Mouse (Mus musculus): ENCODE measurements around the gene Nalcn.
A peak's percentile ranks its signal among the peaks of the same experiment; 100 is the strongest.

The Nalcn gene

DNA sequence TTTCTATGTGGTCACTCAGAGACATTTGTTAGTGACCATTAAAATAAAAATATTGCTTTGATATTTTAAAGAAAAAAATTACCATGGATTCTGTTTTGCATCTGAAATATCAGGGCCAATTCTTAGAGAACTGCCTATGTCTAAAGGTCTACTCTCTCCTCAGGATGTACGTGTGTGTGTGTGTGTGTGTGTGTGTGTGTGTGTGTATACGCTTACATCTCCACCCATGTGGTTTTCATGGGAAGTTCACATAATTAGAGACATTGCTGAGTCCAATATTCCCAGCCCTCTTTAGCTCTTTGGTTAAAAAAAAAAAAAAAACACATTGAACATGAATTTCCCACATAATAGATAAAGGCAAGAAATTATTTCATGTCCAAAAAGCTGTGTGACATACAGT lies 114.0 kb downstream of the Nalcn start:
- no peak for DNase-seq (ENCODE audit: low spot score)

DNA sequence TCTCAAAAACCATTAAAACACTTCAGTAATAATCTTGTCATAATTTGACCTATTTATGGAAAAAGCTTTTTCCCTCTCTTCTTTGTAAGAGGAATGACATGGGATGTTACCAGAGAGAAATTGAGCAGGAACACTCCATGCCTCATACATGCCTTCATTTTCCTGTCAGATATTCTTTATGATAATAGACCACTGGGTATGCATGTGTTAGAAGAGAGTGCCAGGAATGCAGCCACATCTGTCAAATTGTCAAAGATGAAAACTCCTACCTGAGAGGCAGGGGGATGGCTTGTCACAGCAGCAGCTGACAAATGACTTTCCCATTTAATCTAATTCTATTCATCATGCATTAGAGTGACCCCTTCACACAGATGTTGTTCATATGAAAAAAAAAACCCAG lies 131.4 kb downstream of the Nalcn start:
- DNase-seq (ENCODE audit: low spot score) = no peak

DNA sequence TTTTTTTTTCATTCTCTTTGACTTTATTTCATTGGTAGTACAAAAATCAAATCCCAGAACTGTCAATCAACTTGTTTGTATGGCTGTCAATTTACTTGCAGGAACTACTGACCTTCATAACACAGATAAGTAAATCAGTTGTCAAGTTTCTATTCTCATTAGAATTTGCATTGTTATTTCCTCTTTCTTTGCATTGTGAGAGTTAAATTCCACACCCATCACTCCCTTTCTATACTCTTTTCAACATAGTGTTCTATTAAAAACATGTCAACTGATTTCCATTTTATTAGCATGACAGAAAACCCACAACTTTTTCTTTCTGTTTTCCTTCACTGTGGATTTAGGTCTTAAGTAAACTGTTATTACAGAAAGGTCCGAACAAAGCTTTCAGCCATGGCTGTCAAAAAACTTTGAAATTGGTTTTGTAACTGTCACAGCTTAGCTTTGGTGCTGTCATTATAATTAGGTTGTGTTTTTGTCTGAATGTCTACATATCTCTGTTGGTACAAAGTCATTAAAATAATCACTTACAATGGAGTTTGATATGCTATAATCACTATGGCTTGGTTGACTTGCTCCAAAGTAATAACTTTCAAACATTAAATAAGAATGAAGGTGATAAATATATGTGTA lies 138.3 kb downstream of the Nalcn start:
- peak; percentile 30 for DNase-seq (ENCODE audit: low spot score)

DNA sequence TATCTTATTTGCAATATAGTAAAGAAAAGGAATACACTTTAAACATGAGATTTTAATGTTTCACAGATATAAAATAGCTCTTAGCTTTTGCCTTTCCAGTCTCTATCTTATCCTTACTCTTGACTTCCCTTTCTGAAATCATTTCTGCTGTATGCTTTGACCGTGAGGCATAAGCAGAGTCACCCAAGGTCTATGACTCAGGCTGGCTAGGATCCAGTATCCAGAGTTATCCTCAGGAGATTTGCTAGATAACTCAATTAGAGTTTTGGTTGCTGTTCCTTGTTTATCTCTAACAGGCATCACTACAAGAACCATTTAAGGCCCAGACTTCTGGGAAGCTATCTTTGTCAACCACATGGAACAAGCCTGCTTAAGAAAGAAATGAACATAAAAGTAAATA lies 164.9 kb downstream of the Nalcn start:
- no peak for DNase-seq (ENCODE audit: low spot score)

DNA sequence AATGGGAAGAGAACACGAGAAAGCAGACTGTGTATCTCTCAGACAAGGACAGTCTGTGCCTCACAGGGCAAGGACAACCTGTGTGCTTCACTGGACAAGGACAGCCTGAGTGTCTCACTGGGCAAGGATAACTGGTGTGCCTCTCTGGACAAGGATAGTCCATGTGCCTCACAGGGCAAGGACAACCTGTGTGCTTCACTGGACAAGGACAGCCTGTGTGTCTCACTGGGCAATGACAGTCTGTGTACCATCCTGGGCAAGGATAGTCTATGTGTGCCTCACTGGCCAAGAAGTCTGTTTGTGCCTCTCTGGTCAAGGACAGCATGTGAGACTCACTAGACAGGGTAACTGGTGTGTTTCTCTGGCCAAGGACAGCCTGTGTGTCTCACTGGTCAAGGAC lies 180.9 kb downstream of the Nalcn start:
- DNase-seq (ENCODE audit: low spot score) = no peak

DNA sequence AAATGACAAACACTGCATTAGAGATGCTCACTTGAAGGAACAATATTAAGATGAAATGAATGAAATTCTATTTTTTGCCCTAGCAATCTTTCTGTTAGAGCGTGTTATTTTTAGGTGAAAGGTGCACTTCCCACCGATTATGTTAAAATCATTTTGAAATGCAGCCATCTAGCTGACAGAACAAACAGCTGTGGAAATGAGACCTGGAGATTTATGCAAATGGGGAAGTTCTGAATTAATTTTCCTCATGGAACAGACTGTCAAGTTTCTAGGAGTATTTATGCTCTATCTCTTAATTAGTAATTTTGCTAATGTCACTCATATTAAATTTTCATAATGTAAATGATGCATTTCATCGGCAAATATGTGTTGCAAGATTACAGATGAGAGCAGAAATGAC lies 191.4 kb downstream of the Nalcn start:
- DNase-seq (ENCODE audit: low spot score) = no peak

DNA sequence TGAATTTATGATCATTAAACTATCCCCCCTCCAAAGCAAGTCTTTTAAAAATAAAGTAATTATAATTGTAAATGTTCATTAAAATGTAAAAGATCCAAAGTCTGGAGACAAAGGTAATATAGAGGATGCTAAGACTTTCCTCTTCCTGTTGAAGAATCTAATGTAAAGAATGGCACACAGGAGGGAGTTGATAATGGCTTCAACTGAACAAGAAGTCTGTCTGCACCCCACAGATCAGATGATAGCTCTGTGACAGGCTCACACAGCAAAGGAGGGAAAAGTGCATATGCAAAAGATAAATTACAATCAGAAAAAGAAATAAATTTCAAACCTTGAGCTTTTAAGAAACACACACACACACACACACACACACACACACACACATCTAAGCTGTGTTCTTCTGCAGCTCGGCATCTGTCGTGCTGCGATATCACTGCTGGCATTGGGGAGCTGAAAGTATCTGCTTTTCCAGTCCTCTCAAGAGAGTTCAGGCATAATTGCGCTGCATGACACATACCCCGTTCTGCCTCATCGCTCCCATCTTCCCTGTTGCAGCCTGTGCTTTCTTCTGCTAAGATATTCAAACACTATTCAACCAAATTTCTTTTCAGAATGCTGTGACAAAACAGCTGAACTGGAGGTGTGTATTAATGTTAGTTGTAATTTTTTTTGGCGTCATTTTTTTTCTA lies 250.6 kb downstream of the Nalcn start:
- peak; percentile 44 for DNase-seq (ENCODE audit: low spot score)

DNA sequence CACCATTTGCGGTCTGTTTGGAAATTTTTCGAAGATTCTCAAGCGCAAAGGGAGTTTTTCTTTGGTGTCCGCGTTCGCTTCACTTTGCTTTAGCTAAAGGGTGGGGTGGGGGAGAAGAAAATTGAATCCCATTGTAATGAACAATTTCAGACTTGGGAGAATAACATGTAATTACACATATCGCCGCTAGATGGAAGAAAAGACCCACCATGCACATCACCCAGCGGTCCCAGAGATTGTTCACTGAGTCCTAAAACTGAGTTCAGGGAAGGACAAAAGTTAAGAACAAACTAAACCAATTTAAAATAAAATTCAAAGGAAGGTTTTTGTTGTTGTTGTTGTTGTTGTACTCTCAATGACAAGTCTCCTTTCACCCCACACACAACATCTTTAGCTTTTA lies 255.4 kb downstream of the Nalcn start:
- peak; percentile 78 for DNase-seq (ENCODE audit: low spot score)

DNA sequence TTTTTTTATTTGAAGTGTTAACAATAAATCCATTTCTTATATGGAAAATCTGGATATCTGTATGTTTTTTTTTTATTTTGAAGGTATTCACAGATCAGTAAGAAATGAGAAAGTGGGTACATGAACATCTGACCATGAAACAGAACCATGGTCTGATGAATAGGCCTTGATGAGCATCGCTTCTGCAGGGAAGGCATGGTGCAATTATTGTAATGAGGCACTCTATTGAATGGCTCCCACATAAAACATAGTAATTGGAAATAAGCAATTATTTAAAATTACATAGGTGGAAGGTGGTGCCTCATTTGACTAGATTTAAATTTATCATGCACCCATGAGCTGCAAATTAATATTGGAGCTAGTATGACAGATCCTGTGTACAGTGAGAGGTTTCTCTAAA lies 267.3 kb downstream of the Nalcn start:
- DNase-seq (ENCODE audit: low spot score) = no peak

DNA sequence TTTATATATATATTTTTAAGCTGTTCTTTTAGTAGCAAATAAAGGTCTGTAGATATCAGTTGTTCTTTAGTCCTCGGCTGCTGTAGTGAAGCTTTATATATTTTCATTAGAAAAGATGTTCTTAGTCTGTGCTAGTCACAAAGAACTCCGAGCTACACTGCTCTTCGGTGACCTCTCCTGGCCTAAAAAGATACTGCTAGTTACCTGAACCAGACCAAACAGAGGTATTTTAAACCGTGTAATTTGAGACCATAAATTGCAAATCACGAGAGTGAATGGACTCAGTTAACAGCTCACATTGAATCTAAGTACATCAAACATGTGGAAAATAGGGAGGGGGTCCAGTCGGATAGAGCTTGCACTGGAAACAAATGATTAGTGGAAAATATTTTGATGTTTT lies 274.0 kb downstream of the Nalcn start:
- DNase-seq (ENCODE audit: low spot score) = peak; percentile 76

DNA sequence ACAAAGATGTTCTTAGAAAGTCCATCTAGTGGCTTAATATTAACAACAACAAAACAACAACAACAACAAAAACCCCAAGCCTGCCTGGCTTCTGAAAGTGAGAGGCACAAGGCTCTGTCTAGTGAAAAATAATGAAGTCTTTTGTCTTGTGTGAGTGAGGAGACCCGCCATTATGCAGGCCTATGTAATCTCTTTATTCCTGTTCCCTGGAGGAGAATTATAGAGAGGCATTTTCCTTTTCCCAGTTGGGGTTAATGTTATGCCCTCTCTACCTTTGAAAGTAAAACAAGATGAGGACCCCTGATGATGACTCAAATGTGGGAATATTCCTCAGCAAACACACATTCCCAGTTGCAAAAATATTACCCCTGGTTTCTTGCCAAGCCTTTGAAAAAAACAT lies 295.1 kb downstream of the Nalcn start:
- DNase-seq (ENCODE audit: low spot score) = no peak

DNA sequence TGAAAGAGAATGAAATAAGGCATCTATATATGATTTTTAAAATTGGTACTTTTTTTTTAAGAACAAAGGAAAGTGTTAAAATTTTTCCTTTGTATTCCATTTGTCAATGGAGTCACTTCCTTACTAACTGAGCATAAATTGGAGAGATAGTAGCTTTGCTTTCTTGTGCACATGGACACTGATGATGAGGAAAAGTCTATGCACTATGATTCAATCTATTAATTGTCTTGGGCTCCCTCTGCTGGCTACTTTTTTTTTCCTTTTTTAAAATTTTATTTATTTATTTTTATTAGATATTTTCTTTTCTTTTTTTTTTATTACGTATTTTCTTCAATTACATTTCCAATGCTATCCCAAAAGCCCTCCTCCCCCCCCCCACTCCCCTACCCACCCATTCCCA lies 312.6 kb downstream of the Nalcn start:
- DNase-seq (ENCODE audit: low spot score) = peak; percentile 62

DNA sequence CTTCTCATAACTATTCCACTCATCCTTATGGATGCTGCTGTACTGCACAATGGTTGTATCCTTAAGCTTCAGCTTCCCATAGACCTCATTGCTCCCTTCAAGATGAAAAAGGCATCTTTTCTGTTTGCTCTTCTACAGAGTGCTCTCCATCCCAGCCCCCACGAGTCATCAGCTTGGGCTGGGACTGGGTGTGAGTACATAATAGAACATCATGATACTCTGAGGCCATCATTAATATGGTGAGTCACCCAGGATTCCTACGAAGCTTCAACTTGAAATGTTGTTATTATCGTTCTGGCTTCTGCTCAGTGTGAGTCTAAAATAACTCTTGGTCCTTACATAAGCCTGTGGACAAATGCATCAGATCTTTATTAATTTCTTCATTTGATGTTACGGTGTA lies 314.6 kb downstream of the Nalcn start:
- no peak for DNase-seq (ENCODE audit: low spot score)

DNA sequence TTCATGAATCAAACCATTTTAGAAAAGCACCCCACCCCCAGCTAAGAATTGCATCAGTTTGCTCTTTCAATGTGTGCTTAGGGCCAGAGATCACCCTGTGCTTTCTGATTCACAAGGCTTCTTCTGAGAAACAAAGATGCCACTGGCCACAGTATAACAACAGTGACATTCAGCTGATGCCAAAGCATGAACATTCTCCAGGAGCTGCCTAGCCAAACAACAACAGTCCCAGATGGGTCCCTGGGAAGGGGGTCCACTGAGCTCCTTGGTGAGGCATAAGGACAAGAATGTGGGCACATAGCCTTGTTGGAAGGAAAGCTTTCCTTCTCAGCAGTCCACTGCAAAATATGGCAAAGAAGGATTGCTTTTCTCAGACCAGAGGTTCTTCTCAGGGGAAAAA lies 330.9 kb downstream of the Nalcn start:
- DNase-seq (ENCODE audit: low spot score) = no peak

DNA sequence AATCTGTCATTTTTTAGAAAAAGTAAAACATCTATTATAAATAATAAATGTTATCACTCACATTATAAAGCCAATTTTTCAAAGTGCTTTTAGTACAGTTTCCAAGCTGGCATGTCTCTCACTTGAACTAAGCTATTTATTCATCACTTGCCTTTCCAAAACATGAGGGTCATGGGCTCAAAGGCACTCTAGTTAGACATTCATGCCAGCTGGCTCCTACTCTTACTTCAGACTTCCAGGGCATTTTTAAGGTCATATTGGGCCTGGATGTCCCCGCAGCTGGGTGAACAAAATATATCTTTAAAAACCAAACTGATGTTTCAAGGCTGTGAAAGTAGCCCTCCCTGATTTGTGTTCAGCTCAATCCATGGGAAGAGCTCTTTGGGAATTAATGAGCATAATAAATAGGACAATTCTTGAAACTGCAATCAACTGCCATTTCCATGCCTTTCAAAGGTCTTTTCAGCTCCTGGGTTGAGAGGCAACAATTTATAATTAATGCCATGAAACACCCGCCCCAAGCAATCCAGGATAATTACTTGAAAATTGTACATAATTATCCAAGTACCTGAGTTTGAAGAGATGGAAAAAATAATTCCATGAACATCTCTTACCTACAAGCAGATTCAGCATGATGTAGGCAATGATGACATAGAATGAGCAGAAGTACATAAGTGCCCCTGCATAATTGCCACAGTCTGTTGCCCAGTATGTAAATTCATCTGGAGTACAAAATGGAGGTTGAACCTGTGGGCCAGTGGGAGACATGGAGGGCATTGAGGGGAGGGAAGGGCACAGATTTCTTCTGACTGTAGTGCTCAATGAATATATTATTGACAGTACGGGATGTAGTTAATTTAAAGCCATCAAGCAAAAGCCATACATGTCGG lies 335.6 kb downstream of the Nalcn start:
- DNase-seq (ENCODE audit: low spot score) = no peak

DNA sequence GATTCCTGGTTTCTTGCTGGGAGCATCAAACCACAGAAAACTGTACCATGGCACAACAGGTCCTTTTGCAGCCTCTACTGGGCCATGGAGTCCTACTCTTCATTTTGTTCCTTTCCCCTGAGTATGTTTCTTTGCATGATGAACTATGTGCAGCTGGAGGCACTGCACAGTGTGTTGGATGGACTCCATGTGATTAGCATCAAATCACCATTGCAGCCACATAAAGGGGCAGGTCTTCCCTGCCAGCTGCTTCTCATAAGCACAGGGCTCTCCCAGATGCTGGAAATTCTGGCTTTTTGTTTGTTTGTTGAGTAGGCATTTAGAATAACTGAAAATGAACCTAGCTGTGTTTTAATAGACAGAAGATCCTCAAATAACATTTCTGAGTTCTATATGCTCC lies 344.8 kb downstream of the Nalcn start:
- no peak for DNase-seq (ENCODE audit: low spot score)

DNA sequence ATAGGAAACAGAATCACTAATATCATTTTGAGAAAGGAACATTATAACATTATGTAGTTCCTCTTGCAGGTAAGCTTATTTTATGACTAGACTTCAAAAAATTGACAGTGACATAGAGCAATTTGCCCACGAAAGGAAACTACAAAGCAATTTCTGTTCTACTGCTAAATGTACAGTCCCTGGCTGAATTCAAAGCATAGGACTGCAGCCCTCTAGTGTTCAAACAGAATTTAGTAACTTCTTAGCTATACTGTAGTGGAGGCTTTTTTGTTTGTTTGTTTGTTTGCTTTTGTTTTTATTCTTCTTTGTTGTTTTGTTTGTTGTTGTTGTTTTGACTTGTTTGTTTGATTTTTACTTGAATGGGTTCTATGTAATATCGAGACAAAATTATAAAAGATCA lies 354.8 kb downstream of the Nalcn start:
- DNase-seq (ENCODE audit: low spot score) = peak; percentile 32

DNA sequence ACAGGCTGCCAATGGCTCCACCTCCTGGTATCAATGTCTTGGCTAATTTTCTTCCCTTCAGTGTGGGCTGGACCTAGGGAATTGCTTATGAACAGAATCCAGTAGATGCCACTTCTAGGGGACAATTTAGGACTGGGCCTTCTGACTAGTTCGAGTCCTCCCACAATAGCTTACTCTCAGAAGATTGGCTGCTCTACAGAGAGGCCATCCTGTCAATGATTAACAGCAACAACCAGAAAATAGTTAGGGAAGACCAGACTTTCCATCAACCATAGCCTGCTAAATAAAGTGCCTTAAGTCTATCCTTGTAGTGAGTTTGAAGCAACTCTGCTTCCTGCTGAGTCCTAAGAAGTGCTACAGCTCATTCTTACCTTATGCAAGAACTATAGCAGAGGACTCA lies 386.2 kb downstream of the Nalcn start:
- DNase-seq (ENCODE audit: low spot score) = no peak

DNA sequence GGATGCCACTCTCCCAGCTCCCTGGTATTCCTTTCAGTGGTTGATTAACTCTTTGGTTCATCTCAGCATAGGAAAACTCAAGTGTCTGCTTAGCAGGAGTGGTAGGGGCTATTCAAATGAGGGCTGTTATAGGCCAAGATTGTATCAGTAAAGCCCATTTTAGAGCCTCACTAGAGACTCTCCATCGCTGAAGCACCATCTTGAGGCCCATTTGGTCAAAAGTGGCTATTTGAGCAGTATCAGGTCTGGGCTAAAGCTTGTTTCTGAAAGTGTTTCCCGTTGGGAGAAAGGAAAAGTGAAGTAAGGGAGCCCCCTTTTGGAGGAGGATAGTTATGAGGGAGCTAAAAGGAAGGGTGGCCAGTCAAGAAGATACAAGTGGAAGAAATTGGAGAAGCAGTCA lies 387.0 kb downstream of the Nalcn start:
- peak; percentile 68 for DNase-seq (ENCODE audit: low spot score)

DNA sequence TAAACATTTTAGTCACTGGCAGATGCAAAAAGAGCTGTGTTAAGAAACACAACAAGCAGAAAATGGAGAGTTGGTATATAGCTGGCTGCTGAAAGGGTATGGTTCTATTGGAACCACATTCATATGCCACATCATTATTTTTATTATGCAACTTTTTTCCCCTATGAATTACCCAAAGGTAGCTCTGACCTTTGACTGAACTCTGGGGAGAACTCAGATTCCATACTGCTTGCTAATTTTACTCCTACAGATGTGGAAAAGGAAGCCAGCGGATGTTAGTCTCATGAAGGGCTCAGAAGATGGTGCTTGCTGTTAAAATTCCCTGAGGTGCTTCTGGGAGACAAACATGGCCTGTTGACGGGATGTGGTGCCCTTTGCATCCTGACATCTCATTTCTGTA lies 389.9 kb downstream of the Nalcn start:
- no peak for DNase-seq (ENCODE audit: low spot score)

DNA sequence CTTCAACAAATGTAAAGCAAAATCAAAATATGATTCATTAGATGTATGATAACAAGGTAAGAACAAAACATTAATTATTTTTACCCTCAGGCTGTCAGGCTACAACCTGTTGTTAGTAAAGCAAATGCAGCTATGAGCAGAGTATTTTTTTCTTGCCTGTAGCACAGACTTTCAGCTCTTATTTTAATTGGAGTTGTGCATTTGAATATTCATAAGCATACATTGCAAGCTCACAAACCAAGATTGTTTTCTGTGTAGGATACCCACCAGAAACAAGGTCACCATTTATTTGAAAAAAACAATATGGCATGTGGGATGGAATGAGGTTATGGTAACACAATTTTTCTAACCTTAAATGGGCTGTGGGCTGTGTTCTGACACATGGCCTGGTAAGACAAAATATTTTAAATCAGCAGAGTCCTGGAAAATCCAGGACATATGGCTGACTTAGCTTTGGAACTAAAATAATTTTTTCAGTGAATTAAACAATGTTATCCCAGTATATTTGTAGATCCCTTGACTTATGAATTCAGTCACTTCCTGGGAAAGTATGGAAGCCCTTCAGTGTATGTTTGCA lies 394.2 kb downstream of the Nalcn start:
- DNase-seq (ENCODE audit: low spot score) = no peak
